Mouse (Mus musculus) c-Kit-positive CD71-positive TER-119-negative erythroid progenitor cells, embryonic 14.5 days (primary cell): ENCODE measurements around the gene Erg.

Experiments used
- DNase-seq: peaks from one replicate; pipeline ENCODE4 v3.0.0-alpha.2; 2013; ENCODE audit warnings: low read depth

Erg gene

GRCm38 (mm10) chr16:95478558-95478957 lies 107.8 kb downstream of the Erg start:
- DNase-seq = no peak

- no peak for DNase-seq
Observed at GRCm38 (mm10) chr16:95475041-95475440, 111.4 kb downstream of the Erg start.

GRCm38 (mm10) chr16:95473946-95474345 lies 112.4 kb downstream of the Erg start:
- no peak for DNase-seq

- no peak for DNase-seq
Observed at GRCm38 (mm10) chr16:95472771-95473170, 113.6 kb downstream of the Erg start.

GRCm38 (mm10) chr16:95469262-95470139 lies 116.9 kb downstream of the Erg start:
- DNase-seq = no peak

- no peak for DNase-seq
Observed at GRCm38 (mm10) chr16:95467893-95468292, 118.5 kb downstream of the Erg start.

- DNase-seq = no peak
Observed at GRCm38 (mm10) chr16:95466548-95466947, 119.8 kb downstream of the Erg start.

- DNase-seq = no peak
Observed at GRCm38 (mm10) chr16:95464609-95465008, 121.8 kb downstream of the Erg start.

- no peak for DNase-seq
Observed at GRCm38 (mm10) chr16:95463796-95464195, 122.6 kb downstream of the Erg start.

GRCm38 (mm10) chr16:95461941-95462340 lies 124.5 kb downstream of the Erg start:
- DNase-seq = no peak

GRCm38 (mm10) chr16:95460336-95460735 lies 126.1 kb downstream of the Erg start:
- no peak for DNase-seq

- DNase-seq = no peak
Observed at GRCm38 (mm10) chr16:95459325-95459691, 127.1 kb downstream of the Erg start.

GRCm38 (mm10) chr16:95458590-95459324 lies 127.6 kb downstream of the Erg start:
- DNase-seq = no peak

- no peak for DNase-seq
Observed at GRCm38 (mm10) chr16:95457006-95457405, 129.4 kb downstream of the Erg start.

- DNase-seq = no peak
Observed at GRCm38 (mm10) chr16:95455896-95456295, 130.5 kb downstream of the Erg start.

- DNase-seq = no peak
Observed at GRCm38 (mm10) chr16:95455461-95455860, 130.9 kb downstream of the Erg start.

- DNase-seq = no peak
Observed at GRCm38 (mm10) chr16:95452411-95452810, 134.0 kb downstream of the Erg start.

GRCm38 (mm10) chr16:95449361-95449725 lies 137.1 kb downstream of the Erg start:
- DNase-seq = no peak

- no peak for DNase-seq
Observed at GRCm38 (mm10) chr16:95448643-95449360, 137.6 kb downstream of the Erg start.

- DNase-seq = no peak
Observed at GRCm38 (mm10) chr16:95447896-95448295, 138.5 kb downstream of the Erg start.

GRCm38 (mm10) chr16:95446368-95446767 lies 140.0 kb downstream of the Erg start:
- DNase-seq = no peak

- no peak for DNase-seq
Observed at GRCm38 (mm10) chr16:95442023-95442422, 144.4 kb downstream of the Erg start.

GRCm38 (mm10) chr16:95441179-95441578 lies 145.2 kb downstream of the Erg start:
- no peak for DNase-seq
